Mouse (Mus musculus) erythroblast, embryonic 14.5 days (primary cell): ENCODE data around the gene Enpp1.

Experiments used
- GATA1 ChIP-seq: IDR thresholded peaks from 2 replicates; pipeline ENCODE4 v1.6.1; 2012; ENCODE audit warnings: low read length, inconsistent platforms, mixed read lengths
- TAL1 ChIP-seq: IDR thresholded peaks from 3 replicates; pipeline ENCODE4 v1.6.1; 2012; ENCODE audit warnings: low read length, inconsistent platforms, mixed read lengths

GRCm38 (mm10) chr10:24742950-24743487, 31.1 kb upstream of the Enpp1 start:
- TF ChIP-seq TAL1 (no peak), GATA1 (no peak)
